Mouse (Mus musculus): ENCODE results near the gene Lats1. TPM values are rescaled to one million over a fixed set of nuclear protein-coding genes. Genes with fewer than 3 reads are reported as not detected.
"Not testable (repeated sequence)": the region's sequence is repeated elsewhere in the genome, so short reads cannot be mapped to it uniquely, and the experiment has no call there.

Lats1 gene
- polyA plus RNA-seq, 1 experiment from 2014 or later = 6.0 TPM

DNA sequence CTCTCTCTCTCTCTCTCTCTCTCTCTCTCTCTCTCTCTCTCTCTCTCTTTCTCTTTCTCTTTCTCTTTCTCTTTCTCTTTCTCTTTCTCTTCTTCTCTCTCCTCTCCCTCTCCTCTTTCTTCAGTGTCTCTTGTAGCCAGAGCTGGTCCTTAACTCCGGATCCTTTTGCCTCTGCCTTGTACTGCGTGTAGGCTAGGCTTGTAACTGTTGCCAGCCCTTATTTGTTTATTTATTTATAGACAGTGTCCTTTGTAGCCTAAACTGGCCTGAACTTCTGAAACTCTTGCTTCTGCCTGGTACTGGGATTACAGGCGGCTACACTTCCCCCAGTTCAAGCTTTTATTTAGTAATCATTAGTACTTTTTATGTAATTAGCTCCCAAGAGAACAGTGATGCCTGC is 46.0 kb downstream of the Lats1 start:
- H3K4me3 ChIP-seq (ENCODE audit: control insufficient read depth in 1 of 2, insufficient read depth in 1 of 2, low read depth in 1 of 2, low read length in 2 of 2) = peak overlapping the region in 1 of 2 experiments; percentile 69; a peak in 1 of 4 replicates
- WGBS = 18% methylated on average over 3 of the region's 3 CpGs
- no peaks in the 10 kb centered on the region for H3K27me3 ChIP-seq (ENCODE audit: control insufficient read depth, insufficient read depth, low read length)
- peaks cover 0 to 3% of the 10 kb centered on the region in 2 experiments; a peak in 2 of 4 replicates for H3K4me1 ChIP-seq (ENCODE audit: control insufficient read depth in 2 of 2, insufficient read depth in 2 of 2, low read length in 2 of 2)
- peak overlapping the region; percentile 78 for H3K9ac ChIP-seq (ENCODE audit: low read length)
- no peak for ATAC-seq (ENCODE audit: insufficient number of reproducible peaks, insufficient read depth, low FRiP score, low read depth)
- no peaks in the 10 kb centered on the region for H3K9me3 ChIP-seq (ENCODE audit: control insufficient read depth, low read length)
- H3K4me2 ChIP-seq (ENCODE audit: low read length) = peak overlapping the region; percentile 92
- H3K27ac ChIP-seq (replicated peaks in 1 of 2; ENCODE audit: control insufficient read depth in 1 of 2, insufficient read depth in 1 of 2, low read depth in 2 of 2, low read length in 2 of 2) = no peak overlapping the region
- no peaks in the 10 kb centered on the region for H3K36me3 ChIP-seq (ENCODE audit: control insufficient read depth, insufficient read depth, low read length)

DNA sequence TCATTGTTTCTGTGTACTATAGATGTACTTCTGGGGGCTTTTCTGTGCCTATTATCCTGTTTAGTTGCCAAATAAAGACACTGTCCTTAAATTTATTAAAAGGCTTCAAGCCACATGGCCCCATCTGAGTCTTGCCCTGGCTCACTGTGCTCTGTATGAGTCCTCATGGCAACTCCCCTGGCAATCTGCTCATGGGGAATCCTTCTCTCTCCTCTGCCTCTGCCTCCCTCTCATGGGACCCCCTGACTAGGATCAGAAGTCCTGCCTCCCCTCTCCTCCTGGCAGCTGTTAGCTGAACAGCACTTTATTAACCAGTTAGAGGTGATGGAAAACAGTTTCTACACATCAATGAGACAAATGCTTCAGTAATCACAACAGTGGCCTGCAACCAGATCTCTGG is 50.6 kb downstream of the Lats1 start:
- Histone ChIP-seq H3K4me2 (ENCODE audit: low read length) (no peak overlapping the region), H3K4me1 (ENCODE audit: control insufficient read depth in 2 of 2, insufficient read depth in 2 of 2, low read length in 2 of 2) (peaks cover 0 to 11% of the 10 kb centered on the region in 2 experiments; a peak in 2 of 4 replicates), H3K9ac (ENCODE audit: low read length) (no peak overlapping the region), H3K4me3 (ENCODE audit: control insufficient read depth in 1 of 2, insufficient read depth in 1 of 2, low read depth in 1 of 2, low read length in 2 of 2) (no peak overlapping the region), H3K36me3 (ENCODE audit: control insufficient read depth, insufficient read depth, low read length) (no peaks in the 10 kb centered on the region), H3K27ac (replicated peaks in 1 of 2; ENCODE audit: control insufficient read depth in 1 of 2, insufficient read depth in 1 of 2, low read depth in 2 of 2, low read length in 2 of 2) (no peak overlapping the region), H3K9me3 (ENCODE audit: control insufficient read depth, low read length) (no peaks in the 10 kb centered on the region), H3K27me3 (ENCODE audit: control insufficient read depth, insufficient read depth, low read length) (no peaks in the 10 kb centered on the region)
- ATAC-seq (ENCODE audit: insufficient number of reproducible peaks, insufficient read depth, low FRiP score, low read depth) = no peak

GRCm38 (mm10) chr10:7737122-7737521 is 56.1 kb downstream of the Lats1 start:
- ATAC-seq (ENCODE audit: insufficient number of reproducible peaks, insufficient read depth, low FRiP score, low read depth) = no peak
- no peaks in the 10 kb centered on the region for H3K9me3 ChIP-seq (ENCODE audit: control insufficient read depth, low read length)
- no peaks in the 10 kb centered on the region for H3K27me3 ChIP-seq (ENCODE audit: control insufficient read depth, insufficient read depth, low read length)
- H3K27ac ChIP-seq (replicated peaks in 1 of 2; ENCODE audit: control insufficient read depth in 1 of 2, insufficient read depth in 1 of 2, low read depth in 2 of 2, low read length in 2 of 2) = no peak overlapping the region
- no peak overlapping the region for H3K4me3 ChIP-seq (ENCODE audit: control insufficient read depth in 1 of 2, insufficient read depth in 1 of 2, low read depth in 1 of 2, low read length in 2 of 2)
- H3K9ac ChIP-seq (ENCODE audit: low read length) = no peak overlapping the region
- 0 out of 4 replicates have a peak, but pooled peaks cover 0 to 10% of the 10 kb centered on the region in 2 experiments for H3K4me1 ChIP-seq (ENCODE audit: control insufficient read depth in 2 of 2, insufficient read depth in 2 of 2, low read length in 2 of 2)
- peaks cover 14% of the 10 kb centered on the region for H3K36me3 ChIP-seq (ENCODE audit: control insufficient read depth, insufficient read depth, low read length)
- H3K4me2 ChIP-seq (ENCODE audit: low read length) = no peak overlapping the region

- Histone ChIP-seq H3K27ac (replicated peaks in 1 of 2; ENCODE audit: control insufficient read depth in 1 of 2, insufficient read depth in 1 of 2, low read depth in 2 of 2, low read length in 2 of 2) (no peak overlapping the region), H3K9me3 (ENCODE audit: control insufficient read depth, low read length) (no peaks in the 10 kb centered on the region), H3K4me2 (ENCODE audit: low read length) (no peak overlapping the region), H3K4me1 (ENCODE audit: control insufficient read depth in 2 of 2, insufficient read depth in 2 of 2, low read length in 2 of 2) (0 out of 4 replicates have a peak, but pooled peaks cover 0 to 10% of the 10 kb centered on the region in 2 experiments), H3K9ac (ENCODE audit: low read length) (no peak overlapping the region), H3K27me3 (ENCODE audit: control insufficient read depth, insufficient read depth, low read length) (no peaks in the 10 kb centered on the region), H3K4me3 (ENCODE audit: control insufficient read depth in 1 of 2, insufficient read depth in 1 of 2, low read depth in 1 of 2, low read length in 2 of 2) (no peak overlapping the region), H3K36me3 (ENCODE audit: control insufficient read depth, insufficient read depth, low read length) (peaks cover 20% of the 10 kb centered on the region)
- no peak for ATAC-seq (ENCODE audit: insufficient number of reproducible peaks, insufficient read depth, low FRiP score, low read depth)
- WGBS = 77% methylated on average over 3 of the region's 3 CpGs
Measured at GRCm38 (mm10) chr10:7737914-7738313, 56.9 kb downstream of the Lats1 start.

DNA sequence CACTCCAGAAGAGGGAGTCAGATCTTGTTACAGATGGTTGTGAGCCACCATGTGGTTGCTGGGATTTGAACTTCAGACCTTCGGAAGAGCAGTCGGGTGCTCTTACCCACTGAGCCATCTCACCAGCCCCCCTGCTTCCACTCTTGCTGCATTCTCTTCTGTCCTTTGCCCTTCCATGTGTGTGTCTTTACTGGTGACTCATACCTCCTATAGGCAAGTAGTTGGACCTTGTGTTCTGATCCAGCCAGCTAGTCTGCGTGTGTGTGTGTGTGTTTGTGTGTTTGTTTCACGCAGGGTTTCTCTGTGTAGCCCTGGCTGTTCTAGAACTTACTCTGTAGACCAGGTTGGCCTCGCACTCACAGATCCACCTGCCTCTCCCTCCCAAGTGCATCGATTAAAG is 64.5 kb downstream of the Lats1 start:
- H3K4me2 ChIP-seq (ENCODE audit: low read length); H3K4me3 ChIP-seq (ENCODE audit: control insufficient read depth in 1 of 2, insufficient read depth in 1 of 2, low read depth in 1 of 2, low read length in 2 of 2); H3K27ac ChIP-seq (replicated peaks in 1 of 2; ENCODE audit: control insufficient read depth in 1 of 2, insufficient read depth in 1 of 2, low read depth in 2 of 2, low read length in 2 of 2); H3K9ac ChIP-seq (ENCODE audit: low read length); H3K27me3 ChIP-seq (ENCODE audit: control insufficient read depth, insufficient read depth, low read length); ATAC-seq (ENCODE audit: insufficient number of reproducible peaks, insufficient read depth, low FRiP score, low read depth); H3K9me3 ChIP-seq (ENCODE audit: control insufficient read depth, low read length); H3K4me1 ChIP-seq (ENCODE audit: control insufficient read depth in 2 of 2, insufficient read depth in 2 of 2, low read length in 2 of 2): not testable (repeated sequence)
- 98% methylated on average over 6 of the region's 6 CpGs for WGBS
- peaks cover 66% of the 10 kb centered on the region for H3K36me3 ChIP-seq (ENCODE audit: control insufficient read depth, insufficient read depth, low read length)

- Histone ChIP-seq H3K9ac (ENCODE audit: low read length) (no peak overlapping the region), H3K9me3 (ENCODE audit: control insufficient read depth, low read length) (no peaks in the 10 kb centered on the region), H3K4me2 (ENCODE audit: low read length) (no peak overlapping the region), H3K36me3 (ENCODE audit: control insufficient read depth, insufficient read depth, low read length) (peaks cover 65% of the 10 kb centered on the region), H3K4me1 (ENCODE audit: control insufficient read depth in 2 of 2, insufficient read depth in 2 of 2, low read length in 2 of 2) (no peaks in the 10 kb centered on the region), H3K4me3 (ENCODE audit: control insufficient read depth in 1 of 2, insufficient read depth in 1 of 2, low read depth in 1 of 2, low read length in 2 of 2) (no peak overlapping the region), H3K27ac (replicated peaks in 1 of 2; ENCODE audit: control insufficient read depth in 1 of 2, insufficient read depth in 1 of 2, low read depth in 2 of 2, low read length in 2 of 2) (no peak overlapping the region), H3K27me3 (ENCODE audit: control insufficient read depth, insufficient read depth, low read length) (no peaks in the 10 kb centered on the region)
- WGBS = 79% methylated on average over 6 of the region's 6 CpGs
- no peak for ATAC-seq (ENCODE audit: insufficient number of reproducible peaks, insufficient read depth, low FRiP score, low read depth)
Measured at GRCm38 (mm10) chr10:7748752-7749151, 67.7 kb downstream of the Lats1 start.

DNA sequence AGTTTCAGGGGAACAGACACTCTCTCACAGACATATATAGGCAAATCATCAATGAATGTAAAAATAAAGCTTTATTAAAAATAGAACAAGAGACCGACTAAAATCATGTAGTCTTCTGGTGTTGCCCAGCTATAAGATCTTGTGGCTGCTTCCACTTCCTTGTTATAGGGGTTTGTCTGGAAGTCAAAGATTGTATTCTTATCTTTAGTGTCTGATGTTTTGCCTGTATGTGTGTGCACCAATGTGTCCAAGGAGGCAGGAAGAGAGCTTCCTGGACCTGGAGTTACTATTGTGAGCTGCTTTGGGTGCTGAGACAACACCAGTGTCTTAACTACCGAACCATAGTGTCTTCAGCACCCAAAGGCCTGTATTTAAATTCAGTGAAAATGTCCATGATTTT is 76.5 kb downstream of the Lats1 start:
- 77% methylated on average over 2 of the region's 2 CpGs for WGBS
- no peak overlapping the region for H3K4me2 ChIP-seq (ENCODE audit: low read length)
- H3K4me3 ChIP-seq (ENCODE audit: control insufficient read depth in 1 of 2, insufficient read depth in 1 of 2, low read depth in 1 of 2, low read length in 2 of 2) = no peak overlapping the region
- no peak for ATAC-seq (ENCODE audit: insufficient number of reproducible peaks, insufficient read depth, low FRiP score, low read depth)
- no peaks in the 10 kb centered on the region for H3K9me3 ChIP-seq (ENCODE audit: control insufficient read depth, low read length)
- peaks cover 88% of the 10 kb centered on the region for H3K36me3 ChIP-seq (ENCODE audit: control insufficient read depth, insufficient read depth, low read length)
- no peak overlapping the region for H3K27ac ChIP-seq (replicated peaks in 1 of 2; ENCODE audit: control insufficient read depth in 1 of 2, insufficient read depth in 1 of 2, low read depth in 2 of 2, low read length in 2 of 2)
- H3K4me1 ChIP-seq (ENCODE audit: control insufficient read depth in 2 of 2, insufficient read depth in 2 of 2, low read length in 2 of 2) = no peaks in the 10 kb centered on the region
- H3K9ac ChIP-seq (ENCODE audit: low read length) = no peak overlapping the region
- no peaks in the 10 kb centered on the region for H3K27me3 ChIP-seq (ENCODE audit: control insufficient read depth, insufficient read depth, low read length)
